Mouse (Mus musculus): ENCODE results near the gene Parp14. TPM values are rescaled to one million over a fixed set of nuclear protein-coding genes. Genes with fewer than 3 reads are reported as not detected.
A peak's percentile ranks its signal among the peaks of the same experiment; 100 is the strongest.

Gene Parp14
- total RNA-seq, 2 experiments from 2014 or later = 4.9 to 5.2 TPM

DNA sequence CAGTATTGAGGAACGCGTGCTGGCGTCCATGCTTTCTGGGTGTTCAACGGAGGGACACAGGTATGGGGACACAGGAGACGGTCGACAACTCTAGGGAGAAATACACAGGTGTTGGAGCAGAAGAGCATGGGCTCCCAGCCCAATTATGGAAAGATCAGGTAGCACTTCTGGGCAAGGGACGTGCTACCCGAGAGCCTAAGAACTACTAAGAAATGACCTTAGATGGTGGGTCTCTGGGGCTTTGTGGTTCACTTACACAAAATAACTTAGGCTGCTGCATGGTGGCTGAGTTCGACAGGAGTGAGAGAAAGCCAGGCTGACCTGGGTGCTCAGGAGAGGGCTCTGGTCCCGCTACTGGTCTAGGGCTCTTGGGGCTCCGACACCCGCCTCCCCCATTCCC, 554 bp upstream of the Parp14 start:
- no peak for DNase-seq (ENCODE audit: low spot score in 2 of 2)

DNA sequence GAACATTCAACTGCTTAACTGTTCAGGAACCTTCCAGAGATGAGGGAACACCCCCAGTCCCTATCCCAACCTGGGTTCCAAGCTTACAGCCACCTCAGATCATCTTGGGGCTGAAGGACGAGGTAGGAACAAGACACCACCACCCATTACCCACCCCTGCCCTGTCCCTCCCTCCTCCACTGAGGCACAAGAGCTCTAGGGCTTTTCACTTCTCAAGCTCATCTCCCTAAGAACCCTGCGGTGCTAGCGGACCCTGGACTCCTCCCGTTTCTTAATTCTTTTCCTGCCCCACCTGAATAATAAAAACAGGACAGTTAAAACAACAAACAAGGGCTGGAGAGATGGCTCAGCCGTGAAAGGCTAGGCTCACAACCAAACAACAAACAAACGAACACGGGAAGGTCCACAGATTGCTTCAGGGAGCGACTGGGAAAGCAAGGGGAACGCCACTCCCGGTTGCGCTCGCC, 730 bp downstream of the Parp14 start:
- no peak for DNase-seq (ENCODE audit: low spot score in 2 of 2)

DNA sequence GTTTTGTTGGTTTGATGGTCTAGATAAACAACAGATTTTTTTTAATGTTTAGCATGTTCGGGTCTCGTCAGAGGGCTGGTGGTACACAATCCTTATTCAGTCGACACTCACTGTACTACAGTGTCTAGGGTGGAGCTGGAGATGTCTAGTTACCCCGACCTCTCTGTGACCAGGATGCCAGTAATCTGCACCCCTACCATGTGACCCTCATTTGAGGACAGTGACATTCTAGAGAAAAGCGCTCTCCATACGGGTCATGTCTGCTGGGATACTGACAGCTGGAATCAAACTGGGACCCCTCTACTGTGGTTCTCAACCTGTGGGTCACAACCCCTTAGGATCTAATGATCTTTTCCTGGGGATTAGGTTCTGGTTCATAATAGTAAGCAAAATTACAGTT, 1.7 kb downstream of the Parp14 start:
- no peak for DNase-seq (ENCODE audit: low spot score in 2 of 2)

DNA sequence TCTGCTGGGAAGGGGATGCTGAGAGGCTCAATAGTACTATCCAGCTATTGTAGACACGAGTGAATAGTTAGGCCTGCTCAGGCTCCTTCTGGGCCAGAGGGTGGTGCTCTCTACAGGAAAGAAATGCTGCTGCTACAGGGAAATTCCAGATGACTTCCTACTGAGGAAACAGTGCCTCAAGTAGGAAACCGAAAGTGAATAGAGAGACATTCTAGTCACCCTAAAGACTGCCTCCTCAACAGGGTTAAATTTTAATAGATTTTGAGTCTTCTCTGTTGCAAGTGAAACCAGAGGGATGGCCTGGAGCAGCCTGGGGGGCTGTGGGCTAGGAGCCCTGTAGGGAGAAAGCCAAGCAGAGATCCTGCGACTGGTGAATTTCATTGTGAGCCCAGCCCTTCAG, 2.2 kb downstream of the Parp14 start:
- no peak for DNase-seq (ENCODE audit: low spot score in 2 of 2)

DNA sequence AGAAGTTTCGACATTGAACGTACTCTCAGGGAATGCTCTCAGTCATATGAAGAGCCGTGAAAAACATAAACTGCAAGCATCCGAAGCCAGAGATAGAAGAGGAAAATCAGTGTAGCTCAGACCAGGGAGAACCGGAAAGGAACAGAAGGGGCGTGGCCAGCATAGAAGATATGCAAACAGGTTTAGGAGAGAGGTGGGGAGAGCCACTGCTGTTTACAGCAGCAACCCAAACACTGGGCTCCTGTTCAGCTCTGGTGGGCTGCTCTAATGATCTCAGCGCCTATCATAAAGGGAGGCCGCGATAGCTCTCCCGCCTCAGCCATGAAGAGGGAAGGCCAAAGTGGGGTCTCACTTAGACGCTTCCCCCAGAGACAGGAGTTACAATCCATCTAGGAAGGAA, 3.6 kb downstream of the Parp14 start:
- DNase-seq (ENCODE audit: low spot score in 2 of 2) = no peak

DNA sequence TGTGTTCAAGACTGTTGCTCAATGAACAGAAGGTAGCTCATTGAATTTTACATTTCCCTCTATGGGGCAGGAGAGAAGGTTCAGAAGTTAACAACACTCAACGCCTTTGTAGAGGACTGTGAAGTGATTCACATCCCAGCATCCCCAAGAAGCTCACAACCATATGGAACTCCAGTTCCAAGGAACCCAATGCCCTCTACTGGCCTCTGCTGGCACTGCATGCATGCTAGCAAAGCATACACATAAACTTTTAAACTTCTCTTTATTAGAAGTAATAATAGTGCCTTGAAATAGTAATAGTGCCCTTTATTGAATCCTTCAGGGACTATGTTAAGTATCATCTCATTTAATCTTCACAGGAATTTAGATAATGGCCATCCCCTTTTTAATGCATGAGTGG, 9.3 kb downstream of the Parp14 start:
- DNase-seq (ENCODE audit: low spot score in 2 of 2) = no peak

DNA sequence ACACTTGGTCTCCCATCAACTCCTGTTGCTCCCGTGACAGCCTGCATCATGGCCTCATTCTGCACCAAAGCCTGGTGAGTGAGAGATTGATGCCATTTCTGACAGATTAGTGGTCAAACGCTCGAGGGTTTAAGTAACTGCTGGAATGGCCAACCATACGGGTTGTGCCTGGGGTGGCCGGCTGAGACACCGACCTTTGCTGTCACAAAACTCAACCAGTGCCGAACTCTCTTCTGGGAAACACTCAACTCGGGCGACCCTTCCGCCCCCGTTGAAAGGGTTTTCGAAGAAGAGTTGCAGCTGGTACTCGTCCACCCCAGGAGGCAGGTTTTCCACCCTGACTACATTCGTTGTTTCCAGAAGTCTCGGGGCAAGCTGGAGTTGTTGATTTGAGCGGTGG, 11.1 kb downstream of the Parp14 start:
- no peak for DNase-seq (ENCODE audit: low spot score in 2 of 2)

DNA sequence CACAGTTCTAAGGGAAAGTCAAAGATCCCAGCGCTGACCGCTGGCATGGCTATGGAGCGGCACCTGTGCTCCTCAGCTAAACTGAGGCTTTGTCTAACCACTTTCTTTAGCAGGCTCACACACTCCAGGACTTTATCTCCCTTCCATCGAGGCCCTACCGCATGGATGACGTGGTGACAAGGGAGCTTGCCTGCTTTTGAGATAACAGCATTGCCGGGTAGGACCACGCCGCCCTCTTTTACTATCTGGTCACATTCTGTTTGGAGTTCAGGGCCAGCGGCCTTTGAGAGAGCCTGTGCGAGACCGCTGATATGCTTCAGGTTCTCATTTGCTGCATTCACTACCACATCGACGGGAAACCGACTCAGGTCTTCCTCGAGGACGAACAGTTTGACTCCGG, 14.6 kb downstream of the Parp14 start:
- no peak for DNase-seq (ENCODE audit: low spot score in 2 of 2)

DNA sequence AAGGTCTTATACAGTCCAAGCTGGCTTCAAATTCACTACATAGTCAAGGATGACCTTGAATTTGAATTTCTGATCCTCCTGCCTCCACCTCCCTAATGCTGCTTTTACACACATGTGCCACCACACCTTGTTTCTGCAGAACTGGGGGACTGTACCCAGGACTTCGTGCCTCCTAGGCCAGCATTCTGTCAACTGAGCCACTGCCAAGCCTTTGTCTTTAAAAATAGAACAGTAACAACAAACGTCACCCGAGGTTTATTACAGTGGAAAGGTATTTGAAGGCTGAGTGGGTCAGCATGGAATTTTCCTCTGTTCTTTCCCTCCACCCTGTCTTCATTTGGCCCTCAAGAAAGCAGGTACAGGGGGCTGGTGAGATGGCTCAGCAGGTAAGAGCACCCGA, 15.5 kb downstream of the Parp14 start:
- DNase-seq (ENCODE audit: low spot score in 2 of 2) = no peak

DNA sequence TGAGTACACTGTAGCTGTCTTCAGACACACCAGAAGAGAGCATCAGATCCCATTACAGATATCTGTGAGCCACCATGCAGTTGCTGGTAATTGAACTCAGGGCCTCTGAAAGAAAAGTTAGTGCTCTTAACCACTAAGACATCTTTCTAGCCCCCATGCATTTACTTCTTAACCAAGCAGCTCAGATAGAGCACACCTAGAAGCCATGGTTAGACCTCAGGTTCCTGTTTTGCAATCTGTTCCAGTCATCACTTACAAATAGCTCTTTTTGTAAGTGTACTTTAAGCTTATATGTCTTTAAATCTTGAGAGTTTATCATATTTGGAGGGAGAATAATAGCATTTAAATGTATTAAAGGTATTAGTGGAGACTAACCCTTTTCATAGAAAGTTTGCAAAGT, 24.2 kb downstream of the Parp14 start:
- no peak for DNase-seq (ENCODE audit: low spot score in 2 of 2)

DNA sequence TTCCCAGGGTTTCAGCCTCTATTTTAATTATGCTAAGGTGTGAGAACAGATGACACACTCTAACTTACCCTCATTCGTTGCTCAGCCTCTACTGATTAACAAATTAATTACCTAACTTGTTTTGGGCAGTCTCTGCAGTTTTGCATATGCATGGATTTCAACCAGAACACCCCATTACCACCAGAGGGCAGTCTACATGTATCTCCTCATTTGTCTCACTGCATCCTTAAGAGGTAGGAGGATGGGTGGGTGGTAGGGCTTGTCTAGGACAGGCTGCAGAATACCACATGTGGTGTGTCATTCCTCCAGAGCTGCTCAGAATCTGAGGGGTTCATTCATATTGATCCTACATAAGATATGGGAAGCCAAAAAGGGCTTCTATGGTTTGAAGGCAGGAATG, 31.7 kb downstream of the Parp14 start:
- DNase-seq (ENCODE audit: low spot score in 2 of 2) = no peak

DNA sequence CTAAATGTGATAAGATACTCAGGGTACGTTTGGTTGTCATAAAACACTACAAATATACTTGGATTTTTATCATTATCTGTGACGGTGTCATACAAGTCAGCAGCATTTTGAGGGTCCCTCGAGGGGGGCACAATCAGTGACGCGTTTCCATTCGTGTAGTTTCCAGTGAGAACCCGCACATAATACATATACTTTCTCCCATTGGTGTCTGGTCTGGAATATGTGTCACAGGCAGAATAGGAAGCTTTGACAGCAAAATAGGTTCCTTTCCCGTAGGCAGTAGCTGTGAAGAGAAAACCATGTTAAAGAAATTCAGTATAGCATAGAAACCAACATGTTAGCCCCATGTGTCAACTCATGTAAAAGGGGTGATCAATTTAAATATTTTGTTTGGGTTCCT, 36.7 kb downstream of the Parp14 start:
- no peak for DNase-seq (ENCODE audit: low spot score in 2 of 2)

DNA sequence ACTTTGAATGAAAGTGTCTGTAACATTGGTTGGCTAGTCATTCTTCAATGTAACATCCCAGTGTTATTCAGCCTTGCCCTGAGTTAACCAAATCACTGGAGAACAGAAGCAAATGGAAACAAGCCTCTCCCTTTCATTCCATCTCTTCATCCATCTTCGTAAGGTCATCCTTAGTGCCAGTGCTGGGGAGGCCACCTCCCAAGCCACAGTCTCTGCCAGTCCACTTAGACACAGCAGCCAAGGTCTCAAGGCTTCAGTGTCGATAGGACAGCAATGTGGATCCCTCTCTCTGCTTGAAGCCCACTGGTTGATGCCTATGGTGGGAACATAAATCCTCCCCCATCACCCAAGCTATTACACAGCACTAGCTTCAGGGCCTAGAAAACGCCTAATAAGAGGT, 38.4 kb downstream of the Parp14 start:
- no peak for DNase-seq (ENCODE audit: low spot score in 2 of 2)

DNA sequence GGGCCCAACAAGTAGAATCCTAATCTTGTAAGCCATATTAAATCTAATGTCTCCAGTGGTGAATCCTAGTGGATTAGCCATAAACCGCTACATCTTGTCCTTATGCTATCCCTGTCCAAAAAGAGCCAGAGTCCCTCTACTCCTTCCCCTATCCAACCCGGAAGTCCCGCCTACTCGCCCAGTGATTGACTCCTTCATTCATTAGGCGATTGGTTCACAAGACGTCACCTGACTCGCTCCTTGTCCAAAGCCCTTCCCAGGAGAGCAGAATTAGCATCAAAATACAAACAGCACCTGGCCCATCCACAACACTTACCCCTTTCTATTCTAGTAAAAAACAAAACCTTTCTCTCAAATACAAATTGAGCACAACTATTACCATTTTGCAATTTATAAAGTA, 41.3 kb downstream of the Parp14 start:
- no peak for DNase-seq (ENCODE audit: low spot score in 2 of 2)

DNA sequence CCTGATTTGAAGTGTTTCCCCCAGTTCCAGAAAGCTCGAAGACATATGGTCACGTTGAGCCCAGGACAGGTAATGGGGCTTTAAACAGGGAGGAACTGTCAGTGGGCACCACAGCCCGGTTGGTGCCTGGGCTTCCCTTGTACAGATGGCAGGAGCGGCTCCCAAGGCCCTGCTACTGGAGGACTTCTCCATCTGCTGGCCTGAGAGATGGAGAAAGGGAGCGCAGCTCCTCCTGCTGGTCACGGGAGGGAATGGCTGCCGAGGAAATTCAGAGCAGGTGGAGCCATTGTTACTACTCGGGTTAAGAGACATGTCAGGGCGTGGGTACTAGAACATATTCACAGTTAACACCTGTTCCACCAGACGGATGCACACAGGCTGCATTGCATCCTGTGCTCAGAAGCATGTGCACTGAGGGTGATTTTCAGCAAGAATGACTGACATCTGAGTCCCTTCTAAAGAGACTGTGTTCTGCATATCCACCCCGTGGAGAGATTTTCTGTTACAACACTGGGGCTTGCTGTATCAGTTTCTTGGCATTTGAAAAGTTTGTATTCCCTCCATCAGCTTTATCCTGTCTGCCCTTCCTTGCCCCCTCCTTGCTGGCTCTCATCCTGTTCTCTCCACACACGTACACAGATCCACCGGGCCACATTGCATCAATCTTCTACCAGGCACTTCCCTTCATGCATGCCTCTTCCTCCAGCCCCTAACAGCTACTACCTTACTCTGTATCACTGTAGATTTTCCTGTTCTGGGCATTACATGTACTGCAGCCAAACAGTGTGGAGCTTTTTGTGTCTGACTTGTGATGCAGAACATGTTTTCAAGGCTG, 53.9 kb downstream of the Parp14 start:
- peak; percentile 64 to 74 for DNase-seq (ENCODE audit: low spot score in 2 of 2)

DNA sequence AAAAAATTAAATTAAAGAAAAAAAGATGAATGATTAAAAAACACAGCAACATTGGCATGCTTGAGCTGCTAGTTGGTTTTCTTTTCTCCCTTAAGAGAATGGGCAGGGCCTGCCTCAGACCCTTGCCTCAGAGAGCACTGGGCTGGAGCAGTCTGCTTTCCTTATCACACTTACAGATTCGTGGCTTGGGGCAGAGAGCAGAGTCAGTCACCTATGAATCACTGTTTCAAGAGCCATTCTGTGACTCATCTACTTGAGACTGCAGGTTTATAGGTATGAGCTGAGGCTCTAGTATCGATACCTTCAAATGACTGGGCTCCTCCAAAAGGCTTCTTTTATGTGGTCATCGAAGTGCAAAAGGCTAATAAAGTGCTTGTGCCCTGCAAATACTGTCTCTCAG, 58.2 kb downstream of the Parp14 start:
- no peak for DNase-seq (ENCODE audit: low spot score in 2 of 2)

DNA sequence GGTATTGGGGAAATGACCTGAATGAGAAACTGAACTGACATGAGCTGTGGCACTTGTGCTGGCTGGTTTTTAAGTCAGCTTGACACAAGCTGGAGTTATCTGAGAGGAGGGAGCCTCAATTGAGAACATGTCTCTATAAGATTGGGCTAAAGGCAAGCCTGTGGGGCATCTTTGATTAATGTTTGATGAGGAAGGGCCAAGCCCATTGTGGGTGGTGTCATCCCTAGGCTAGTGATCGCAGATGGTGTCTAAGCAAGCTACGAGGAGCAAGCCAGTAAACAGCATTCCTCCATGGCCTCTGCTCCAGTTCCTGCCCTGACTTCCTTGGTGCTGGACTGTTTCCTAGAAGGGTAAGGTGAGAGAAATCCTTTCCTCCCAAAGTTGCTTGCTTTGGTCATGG, 62.5 kb downstream of the Parp14 start:
- no peak for DNase-seq (ENCODE audit: low spot score in 2 of 2)

DNA sequence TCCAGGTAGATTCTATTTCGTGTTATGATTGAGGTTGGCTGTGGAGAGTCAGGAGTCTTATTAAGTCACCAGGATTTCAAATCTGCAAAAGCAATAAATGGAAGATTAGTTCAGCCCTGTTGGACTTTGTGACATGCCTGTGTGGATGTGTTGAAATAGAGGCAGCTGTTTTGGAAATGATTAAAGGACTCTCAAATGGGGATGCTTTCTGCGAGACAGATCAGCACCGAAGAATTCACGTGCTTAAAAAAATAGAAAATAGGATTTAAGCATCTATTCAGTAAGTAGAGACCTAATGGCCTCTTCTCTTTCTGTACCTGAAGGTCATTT, 63.7 kb downstream of the Parp14 start:
- DNase-seq (ENCODE audit: low spot score in 2 of 2) = no peak

DNA sequence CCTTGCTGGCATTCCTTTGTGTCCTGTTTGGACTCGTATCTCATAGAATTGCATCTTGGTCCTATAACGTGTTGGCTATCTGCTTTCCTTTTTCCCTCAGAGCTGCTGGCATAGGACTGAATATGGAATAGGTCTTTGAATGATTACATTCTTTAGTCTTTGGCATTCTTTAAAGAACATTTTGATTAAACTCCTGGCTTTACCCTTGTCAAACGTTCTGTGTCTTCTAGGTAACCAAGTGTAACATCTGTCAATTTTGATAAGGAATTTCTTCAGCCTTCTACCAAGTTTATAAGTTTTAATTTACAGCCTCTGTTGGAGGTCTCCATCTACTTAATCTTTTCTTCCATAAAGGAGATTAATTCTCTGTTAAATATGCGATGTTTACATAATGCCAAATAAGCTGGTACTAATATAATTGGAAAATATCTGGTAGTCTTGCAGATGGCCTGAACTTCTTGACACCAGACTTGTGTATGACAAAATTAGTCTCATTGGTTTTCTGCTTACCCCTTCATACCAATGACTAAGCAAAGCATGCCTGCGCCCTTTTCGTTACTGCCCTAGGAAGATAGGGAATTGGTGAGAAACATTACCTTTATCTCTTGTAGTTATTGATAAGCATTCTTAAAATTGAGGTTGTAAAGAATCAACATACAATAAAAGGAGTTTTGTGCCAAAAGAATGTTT, 64.2 kb downstream of the Parp14 start:
- no peak for DNase-seq (ENCODE audit: low spot score in 2 of 2)

DNA sequence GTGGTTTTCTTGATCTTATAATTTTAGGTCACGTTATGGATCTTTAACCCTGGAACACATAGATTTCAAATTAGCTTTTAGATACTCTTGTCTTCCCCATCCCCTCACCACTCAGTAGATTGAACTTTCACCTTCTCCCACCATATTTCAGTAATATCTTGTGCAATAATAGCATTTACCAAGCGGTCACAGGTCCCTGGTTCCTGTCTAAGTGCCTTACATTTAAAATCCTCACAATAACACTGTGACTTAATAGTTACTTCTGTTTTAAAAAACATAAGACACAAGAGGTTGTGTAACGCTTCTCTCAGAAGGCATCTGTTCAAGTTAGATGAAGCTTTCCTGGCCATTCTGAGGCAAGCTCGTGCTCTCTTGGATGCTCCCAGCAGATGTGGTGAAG, 67.6 kb downstream of the Parp14 start:
- DNase-seq (ENCODE audit: low spot score in 2 of 2) = no peak

DNA sequence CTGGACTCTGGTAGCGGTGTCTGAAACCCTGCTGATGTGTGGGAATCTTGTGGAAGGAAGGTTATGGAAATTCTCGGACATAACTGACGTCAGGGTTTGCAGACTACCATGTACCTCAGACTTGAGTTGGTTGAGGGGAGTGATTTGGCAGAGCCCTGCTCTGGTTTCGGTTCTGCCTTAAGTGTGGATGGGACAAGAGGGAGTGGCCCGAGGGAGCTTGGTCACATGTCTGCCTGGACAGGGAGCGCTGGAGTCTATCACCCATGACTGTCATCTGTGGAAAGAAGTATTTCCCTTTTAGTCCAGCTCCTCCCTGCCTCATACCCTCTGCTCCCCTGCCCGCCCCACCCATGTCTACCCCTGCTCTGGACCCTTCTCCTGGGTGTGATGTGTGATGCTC, 69.2 kb downstream of the Parp14 start:
- DNase-seq (ENCODE audit: low spot score in 2 of 2) = no peak

DNA sequence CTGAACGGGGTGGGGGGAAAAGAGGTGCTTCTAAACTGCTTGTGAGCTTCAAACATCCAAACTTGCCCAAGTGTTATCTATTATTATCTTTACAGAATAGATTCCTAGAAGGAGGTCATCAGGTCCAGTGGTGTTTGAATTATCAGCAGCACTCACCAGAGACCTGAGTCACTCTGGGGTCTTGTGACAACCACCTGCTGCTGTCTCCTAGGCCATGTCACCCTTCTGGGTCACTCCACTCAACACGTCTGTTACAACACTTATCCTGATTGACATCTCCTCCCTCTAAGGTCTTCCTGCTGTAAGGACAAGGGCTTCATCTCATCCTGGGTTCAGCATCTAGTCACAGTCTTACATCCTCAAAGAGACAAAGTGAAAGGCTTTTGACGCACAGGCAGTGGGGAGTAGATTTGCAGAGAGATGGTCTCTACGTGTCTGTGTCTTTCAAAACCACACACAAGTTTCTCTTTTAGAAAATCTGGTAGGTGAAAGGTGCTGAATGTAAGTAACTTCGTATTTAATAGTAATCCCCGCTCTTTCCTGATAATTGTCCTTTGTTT, 79.3 kb downstream of the Parp14 start:
- no peak for DNase-seq (ENCODE audit: low spot score in 2 of 2)

DNA sequence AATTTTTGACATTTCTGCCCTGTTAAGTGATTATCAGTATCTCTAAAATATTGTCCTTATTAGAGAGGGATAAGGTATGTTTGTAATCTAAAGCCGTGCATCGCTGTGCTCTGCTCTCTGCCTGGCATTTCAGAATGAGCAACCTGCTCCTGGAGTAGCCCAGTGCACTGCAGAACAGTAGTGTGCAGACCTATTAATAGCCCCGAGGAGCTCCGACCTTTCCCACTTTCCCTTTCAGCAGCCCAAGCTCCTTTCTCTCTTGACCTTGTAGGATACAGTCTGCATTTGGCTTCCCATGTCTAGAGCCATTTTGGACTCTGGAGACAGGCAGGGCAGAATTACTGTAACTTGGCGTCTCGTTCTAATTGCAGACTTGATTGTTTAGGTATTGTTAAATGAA, 83.0 kb downstream of the Parp14 start:
- DNase-seq (ENCODE audit: low spot score in 2 of 2) = no peak
